In genomic region chr6:54460915-54461671, GRCm38 (mm10) we compare ENCODE assay signal across 8 mouse cellular contexts. TPM values are rescaled to one million over a fixed set of nuclear protein-coding genes. Genes with fewer than 3 reads are reported as not detected.
A peak's percentile ranks its signal among the peaks of the same experiment; 100 is the strongest.
DNase-seq lines count a peak whose midpoint lies in the region; ATAC-seq and TF ChIP-seq lines count a peak whose summit lies in the region.

No protein-coding gene starts in this region.

- no peak for ATAC-seq in liver, embryonic 11.5 days (replicated peaks; ENCODE audit: low FRiP score)
- peak; percentile 27; the same call in 1 of the 2 replicates for ATAC-seq in heart, embryonic 12.5 days (ENCODE audit: insufficient number of reproducible peaks, low FRiP score)

- peak; percentile 28; the same call in 1 of the 2 replicates for TF ChIP-seq CTCF in liver, adult 2 months (IDR thresholded peaks at IDR 0.05; ENCODE audit: low read depth, low read length)
- TF ChIP-seq CTCF in small intestine, adult 2 months (IDR thresholded peaks at IDR 0.05; ENCODE audit: extremely low read depth, insufficient read length, insufficient replicate concordance, low read depth, low read length), result peak; percentile 8; the same call in 1 of the 2 replicates

- intact Hi-C loops in left cerebral cortex, postnatal 36 days (cut with DNase I), result no loop called here

- H3K27ac ChIP-seq in liver, adult 2 months (replicated peaks; ENCODE audit: insufficient read depth, low read depth, low read length), result peak overlapping the region; percentile 77
- H3K27ac ChIP-seq in liver, embryonic 11.5 days (ENCODE audit: low read depth, low read length), result no peak overlapping the region
- peak overlapping the region; percentile 59; the same call in 1 of the 2 replicates for H3K27ac ChIP-seq in heart, embryonic 12.5 days (ENCODE audit: poor library complexity, severe bottlenecking)
- H3K27ac ChIP-seq in small intestine, adult 2 months (ENCODE audit: insufficient read depth, low read depth, low read length), result no peak overlapping the region

- TF ChIP-seq POLR2A in liver, adult 2 months (IDR thresholded peaks at IDR 0.05; ENCODE audit: extremely low read depth, insufficient read depth, low read length), result no peak
- no peak for TF ChIP-seq POLR2A in small intestine, adult 2 months (IDR thresholded peaks at IDR 0.05; ENCODE audit: low read depth, low read length)

- peak overlapping the region; percentile 12; the same call in 1 of the 2 replicates for H3K9ac ChIP-seq in liver, adult 2 months (ENCODE audit: low read depth, low read length)
- H3K9ac ChIP-seq in liver, embryonic 11.5 days (ENCODE audit: low read depth, low read length), result no peak overlapping the region
- H3K9ac ChIP-seq in heart, embryonic 12.5 days, result no peak overlapping the region

- H3K4me1 ChIP-seq in liver, adult 2 months (ENCODE audit: control insufficient read depth, insufficient read depth, low read length), result peaks cover 24% of the 10 kb centered on the region
- H3K4me1 ChIP-seq in liver, embryonic 11.5 days (replicated peaks; ENCODE audit: control insufficient read depth, insufficient read depth, low read length), result no peaks in the 10 kb centered on the region
- peaks cover 59% of the 10 kb centered on the region for H3K4me1 ChIP-seq in heart, embryonic 12.5 days (replicated peaks)
- peaks cover 5% of the 10 kb centered on the region for H3K4me1 ChIP-seq in small intestine, adult 2 months (ENCODE audit: control insufficient read depth, insufficient read depth, insufficient read length, low read length)

- no peak overlapping the region for H3K4me2 ChIP-seq in liver, embryonic 11.5 days
- no peak overlapping the region for H3K4me2 ChIP-seq in heart, embryonic 12.5 days

- H3K4me3 ChIP-seq in liver, adult 2 months (ENCODE audit: insufficient read depth, low read depth, low read length), result no peak overlapping the region
- H3K4me3 ChIP-seq in liver, embryonic 11.5 days (ENCODE audit: low read depth, low read length), result no peak overlapping the region
- no peak overlapping the region for H3K4me3 ChIP-seq in heart, embryonic 12.5 days
- H3K4me3 ChIP-seq in small intestine, adult 2 months (ENCODE audit: low read depth, low read length), result no peak overlapping the region

- peak; percentile 86 for DNase-seq in liver, adult 2 months (ENCODE audit: extremely low read depth, low read depth, low spot score)
- no peak for DNase-seq in liver, embryonic 11.5 days (ENCODE audit: low spot score)
- peak; percentile 81 for DNase-seq in cerebellum, postnatal 10 days
- peak; percentile 60 to 73 for DNase-seq in left cerebral cortex, postnatal 36 days (ENCODE audit: low spot score in 2 of 2)
- no peak for DNase-seq in T-cell, adult 2 months (ENCODE audit: low spot score)
- no peak for DNase-seq in urinary bladder, postnatal 10 days (ENCODE audit: low spot score)

- no peaks in the 10 kb centered on the region for H3K27me3 ChIP-seq in liver, adult 2 months (ENCODE audit: control insufficient read depth, insufficient read depth, low read length)
- H3K27me3 ChIP-seq in liver, embryonic 11.5 days (replicated peaks; ENCODE audit: control insufficient read depth, insufficient read depth, low read length), result no peaks in the 10 kb centered on the region
- no peaks in the 10 kb centered on the region for H3K27me3 ChIP-seq in heart, embryonic 12.5 days (replicated peaks)
- H3K27me3 ChIP-seq in small intestine, adult 2 months (ENCODE audit: control insufficient read depth, insufficient read depth, low read length), result no peaks in the 10 kb centered on the region

- no peaks in the 10 kb centered on the region for H3K36me3 ChIP-seq in liver, adult 2 months (ENCODE audit: control insufficient read depth, insufficient read depth, low read length)
- no peaks in the 10 kb centered on the region for H3K36me3 ChIP-seq in liver, embryonic 11.5 days (ENCODE audit: control insufficient read depth, insufficient read depth, low read length)
- H3K36me3 ChIP-seq in heart, embryonic 12.5 days, result no peaks in the 10 kb centered on the region
- no peaks in the 10 kb centered on the region for H3K36me3 ChIP-seq in small intestine, adult 2 months (ENCODE audit: control insufficient read depth, insufficient read depth, low read length)

- H3K9me3 ChIP-seq in liver, embryonic 11.5 days (ENCODE audit: control insufficient read depth, low read length), result no peaks in the 10 kb centered on the region
- H3K9me3 ChIP-seq in heart, embryonic 12.5 days (replicated peaks), result 0 out of 2 replicates have a peak, but pooled peaks cover 4% of the 10 kb centered on the region

- WGBS in liver, adult 2 months, result 29% methylated on average over 13 of the region's 13 CpGs
- 81% methylated on average over 13 of the region's 13 CpGs for WGBS in liver, embryonic 11.5 days
- 58% methylated on average over 13 of the region's 13 CpGs for WGBS in heart, embryonic 12.5 days
- WGBS in small intestine, adult 2 months, result 29% methylated on average over 13 of the region's 13 CpGs

- H3K79me2 ChIP-seq in liver, adult 2 months (ENCODE audit: control insufficient read depth, insufficient read depth, low read length), result no peaks in the 10 kb centered on the region

RNA-seq across cellular contexts. Expression of gene Wipf3, which starts 31.7 kb away (rescaled TPM):
- 6.0 and 6.4 TPM in 2 replicates for total RNA-seq in liver, adult 2 months (2014; rRNA removed)
- 2.0 and 2.3 TPM in 2 replicates for polyA plus RNA-seq in liver, adult 2 months (2012; rRNA removed)
- polyA plus RNA-seq in liver, embryonic 11.5 days (2014; fragmentation: Nextera tagmentation; extraction: Ambion mirVana), result 0.26 and 0.47 TPM in 2 replicates
- polyA plus RNA-seq in heart, embryonic 12.5 days (2016; fragmentation: Nextera tagmentation; extraction: Ambion mirVana), result 4.8 and 4.9 TPM in 2 replicates
- 100 to 1,000 TPM in 1 of 2 experiments, 10 to 100 TPM in 1; 72.1 to 106 TPM for total RNA-seq in left cerebral cortex, postnatal 36 days (2021)
- polyA plus RNA-seq in small intestine, adult 2 months (2012; rRNA removed), result 4.2 and 8.8 TPM in 2 replicates

Comparison
In these comparisons a context has a peak if more than half of its experiments do, and no peak if none do; other contexts are left out.
1. DNase-seq: peak in liver, adult 2 months (single experiment), cerebellum, postnatal 10 days (2 of 2) and left cerebral cortex, postnatal 36 days (2 of 2); none in liver, embryonic 11.5 days (single experiment), T-cell, adult 2 months (single experiment) and urinary bladder, postnatal 10 days (single experiment).
2. H3K27ac ChIP-seq: peak in liver, adult 2 months (single experiment) and heart, embryonic 12.5 days (single experiment); none in liver, embryonic 11.5 days (single experiment) and small intestine, adult 2 months (single experiment).